Mouse (Mus musculus) thymus, adult 2 months (tissue): ENCODE measurements around the gene Npepps.

Experiments used
- CTCF ChIP-seq: fragments of 200-500 bp; IDR thresholded peaks from 2 replicates; pipeline ENCODE4 v1.5.1; 2012; ENCODE audit warnings: mild to moderate bottlenecking, control low read depth, low read length, moderate library complexity, borderline replicate concordance; ENCODE audit not compliant: control insufficient read depth, poor library complexity, insufficient read depth; ENCODE audit errors: extremely low read depth
- POLR2A ChIP-seq: fragments of 200-500 bp; IDR thresholded peaks from 2 replicates; pipeline ENCODE4 v1.6.1; 2012; ENCODE audit warnings: mild to moderate bottlenecking, low read length, control low read depth, moderate library complexity; ENCODE audit not compliant: control insufficient read depth, poor library complexity, insufficient read depth; ENCODE audit errors: extremely low read depth

DNA sequence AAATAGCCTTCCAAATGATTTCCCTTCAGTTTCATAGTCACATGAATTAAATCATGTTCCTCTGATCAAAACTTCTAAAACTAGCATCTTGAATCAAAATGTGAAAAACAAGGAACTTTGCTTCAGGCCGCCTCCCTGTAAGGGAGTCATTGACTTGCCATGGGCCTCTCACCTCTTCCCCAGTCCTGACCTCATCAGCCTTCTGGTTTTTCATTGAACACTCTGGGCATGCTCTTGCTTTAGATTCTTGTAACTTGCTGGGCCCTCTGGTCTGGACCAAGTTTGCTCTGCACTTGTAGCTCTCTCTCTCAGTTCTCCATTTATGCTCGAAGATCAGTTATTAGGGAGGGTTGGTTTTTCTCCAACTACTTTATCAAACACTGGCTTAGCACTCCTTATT lies 58.8 kb downstream of the Npepps start:
- TF ChIP-seq POLR2A (no peak), CTCF (no peak)
